Mouse (Mus musculus) WW6 (cell line): ENCODE measurements around the gene Nlgn2.
A peak's percentile ranks its signal among the peaks of the same experiment; 100 is the strongest.

Experiments
- DNase-seq: peaks from one replicate; pipeline ENCODE4 v3.0.0-alpha.2; 2013; ENCODE audit warnings: low read depth, low spot score

Nlgn2 gene

DNA sequence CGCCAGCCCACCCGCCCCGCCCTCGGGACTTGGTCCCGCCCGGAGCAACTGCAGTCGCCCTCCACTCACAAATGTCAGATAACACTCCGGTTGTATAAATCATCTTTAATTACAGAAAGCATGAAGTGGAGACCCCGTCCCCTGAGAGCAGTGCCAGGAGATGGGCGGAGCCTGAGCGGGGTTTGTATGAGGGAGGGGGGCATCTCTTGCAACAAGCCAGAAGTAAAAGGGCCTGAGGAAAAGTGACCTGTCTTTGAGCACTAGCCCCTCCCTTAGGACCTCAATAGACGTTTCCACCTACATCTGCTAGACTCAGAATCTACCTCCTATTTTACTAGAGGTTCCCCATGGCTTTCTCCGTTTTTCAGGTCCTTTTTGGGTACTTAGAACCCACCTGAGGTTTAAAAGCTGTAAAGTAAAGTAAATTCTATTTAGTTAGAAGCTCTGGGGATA is 41.6 kb downstream of the Nlgn2 start:
- no peak for DNase-seq

GRCm38 (mm10) chr11:69795168-69795982 is 42.2 kb downstream of the Nlgn2 start, which contains the start of gene Chrnb1:
TSS of gene Chrnb1 (minus strand) at chr11:69795943.
- peak; percentile 94 for DNase-seq

DNA sequence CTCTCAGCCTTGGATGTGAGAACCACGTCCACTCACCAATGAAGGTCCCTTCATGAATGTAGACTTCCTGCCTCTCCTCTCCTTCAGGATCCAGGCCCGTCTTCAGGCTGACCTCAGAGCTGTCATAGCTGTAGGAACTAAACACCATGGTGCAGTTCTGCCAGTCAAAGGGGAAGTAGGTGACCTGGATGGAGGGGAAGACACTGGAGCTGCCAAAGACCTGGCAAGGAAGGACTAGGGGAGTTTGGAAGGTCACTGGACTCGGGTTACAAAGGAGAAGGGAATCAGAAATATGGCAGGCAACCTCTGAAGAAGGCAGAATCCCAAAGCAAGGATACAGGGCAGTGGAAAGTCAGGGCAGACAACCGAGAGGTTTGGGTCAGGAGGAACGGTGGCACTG is 44.2 kb downstream of the Nlgn2 start:
- DNase-seq: no peak

DNA sequence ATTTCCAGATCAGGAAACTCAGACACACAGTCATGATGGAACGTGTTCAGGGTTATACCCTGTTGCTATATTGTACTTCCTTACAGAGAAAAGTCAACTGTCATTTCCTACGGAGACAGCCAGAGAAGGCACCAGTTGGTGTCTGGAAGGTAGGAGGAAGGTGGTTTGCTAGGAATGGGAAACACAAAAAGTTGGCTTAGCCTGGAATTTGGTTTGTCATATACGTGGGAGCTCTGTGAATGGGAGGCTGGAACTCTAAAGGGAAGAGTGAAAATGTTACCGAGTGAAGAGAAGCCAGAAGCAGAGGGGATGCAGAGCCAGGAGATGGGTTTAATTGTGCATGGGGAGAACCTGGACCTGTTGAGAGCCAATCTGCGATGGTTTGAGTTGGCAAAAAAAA is 46.2 kb downstream of the Nlgn2 start:
- no peak for DNase-seq

GRCm38 (mm10) chr11:69789431-69789830 is 48.2 kb downstream of the Nlgn2 start:
- DNase-seq: no peak

GRCm38 (mm10) chr11:69787306-69787705 is 50.3 kb downstream of the Nlgn2 start:
- DNase-seq: no peak

- no peak for DNase-seq
These were observed 52.8 kb downstream of the Nlgn2 start for GRCm38 (mm10) chr11:69784793-69785272.

- DNase-seq: no peak
These were observed 55.8 kb downstream of the Nlgn2 start for GRCm38 (mm10) chr11:69781828-69782227.

DNA sequence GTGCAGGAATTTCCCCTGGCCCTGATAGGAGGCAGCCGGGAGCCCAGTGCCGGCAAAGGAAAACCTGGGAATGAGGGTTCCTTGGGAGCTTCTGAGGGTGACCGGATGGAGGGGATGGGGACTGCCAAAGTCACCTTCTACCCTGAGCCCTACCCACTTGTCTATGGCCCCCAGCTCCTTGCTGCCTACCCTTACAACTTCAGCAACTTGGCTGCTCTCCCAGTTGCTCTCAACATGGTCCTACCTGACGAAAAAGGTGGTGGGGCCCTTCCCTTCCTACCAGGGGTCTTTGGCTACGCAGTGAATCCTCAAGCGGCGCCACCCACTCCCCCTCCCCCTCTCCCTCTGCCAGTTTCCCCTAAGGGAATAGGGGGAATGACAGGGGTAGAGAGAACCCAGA is 58.6 kb downstream of the Nlgn2 start:
- DNase-seq: no peak

DNA sequence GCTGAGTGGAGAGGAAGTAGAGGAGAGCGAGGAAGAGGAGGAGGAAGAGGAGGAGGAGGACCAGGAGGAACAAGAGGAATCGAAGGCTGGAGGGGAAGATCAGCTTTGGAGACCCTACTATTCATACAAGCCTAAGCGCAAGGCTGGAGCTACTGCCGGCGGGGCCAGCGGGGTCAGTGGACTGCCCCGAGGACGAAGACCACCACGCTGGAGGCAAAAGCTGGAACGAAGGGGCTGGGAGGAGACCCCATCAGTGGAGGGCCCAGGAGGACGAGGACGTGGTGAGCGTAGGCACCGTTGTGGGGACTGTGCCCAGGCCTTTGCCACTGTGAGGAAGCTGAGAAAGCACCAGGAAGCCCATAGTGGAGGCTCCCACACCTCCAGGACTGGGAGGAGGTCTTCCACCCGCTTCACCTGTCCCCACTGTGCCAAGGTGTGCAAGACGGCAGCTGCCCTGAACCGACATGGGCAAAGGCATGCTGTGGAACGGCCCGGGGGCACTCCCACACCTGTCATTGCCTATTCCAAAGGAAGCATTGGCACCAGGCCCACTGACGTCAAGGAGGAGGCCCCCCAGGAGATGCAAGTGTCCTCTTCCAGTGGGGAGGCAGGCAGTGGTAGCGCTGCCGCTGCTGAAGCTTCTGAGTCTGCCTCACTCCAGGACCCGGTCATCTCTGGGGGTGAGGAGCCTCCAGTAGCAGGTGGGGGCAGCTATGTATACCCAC is 59.2 kb downstream of the Nlgn2 start:
- no peak for DNase-seq

DNA sequence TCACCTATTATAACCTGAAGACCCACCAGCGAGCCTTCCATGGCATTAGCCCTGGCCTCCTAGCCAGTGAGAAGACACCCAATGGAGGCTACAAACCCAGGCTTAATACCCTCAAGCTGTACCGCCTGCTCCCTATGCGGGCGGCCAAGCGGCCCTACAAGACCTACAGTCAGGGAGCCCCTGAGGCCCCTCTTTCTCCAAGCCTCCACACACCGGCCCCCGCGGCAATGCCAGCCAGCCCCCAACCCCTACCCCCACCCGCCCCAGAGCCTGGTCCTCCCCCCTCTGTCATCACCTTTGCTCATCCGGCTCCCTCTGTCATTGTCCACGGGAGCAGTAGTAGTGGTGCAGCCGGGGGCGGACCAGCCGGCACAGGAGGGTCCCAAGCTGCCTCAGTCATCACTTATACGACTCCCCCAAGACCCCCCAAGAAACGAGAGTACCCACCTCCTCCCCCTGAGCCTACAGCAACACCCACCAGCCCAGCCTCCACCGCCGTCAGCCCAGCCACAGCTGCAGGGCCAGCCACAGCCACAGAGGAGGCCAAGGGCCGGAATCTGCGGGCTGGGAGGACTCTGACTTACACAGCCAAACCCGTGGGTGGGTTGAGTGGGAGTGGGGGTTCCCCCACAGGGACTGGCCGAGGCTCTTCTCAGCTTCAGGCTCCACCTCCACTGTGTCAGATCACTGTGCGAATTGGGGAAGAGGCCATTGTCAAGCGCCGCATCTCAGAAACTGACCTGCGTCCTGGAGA is 59.9 kb downstream of the Nlgn2 start:
- DNase-seq: no peak

GRCm38 (mm10) chr11:69776488-69776887 is 61.1 kb downstream of the Nlgn2 start:
- DNase-seq: no peak

GRCm38 (mm10) chr11:69775716-69776115 is 61.9 kb downstream of the Nlgn2 start:
- DNase-seq: no peak

DNA sequence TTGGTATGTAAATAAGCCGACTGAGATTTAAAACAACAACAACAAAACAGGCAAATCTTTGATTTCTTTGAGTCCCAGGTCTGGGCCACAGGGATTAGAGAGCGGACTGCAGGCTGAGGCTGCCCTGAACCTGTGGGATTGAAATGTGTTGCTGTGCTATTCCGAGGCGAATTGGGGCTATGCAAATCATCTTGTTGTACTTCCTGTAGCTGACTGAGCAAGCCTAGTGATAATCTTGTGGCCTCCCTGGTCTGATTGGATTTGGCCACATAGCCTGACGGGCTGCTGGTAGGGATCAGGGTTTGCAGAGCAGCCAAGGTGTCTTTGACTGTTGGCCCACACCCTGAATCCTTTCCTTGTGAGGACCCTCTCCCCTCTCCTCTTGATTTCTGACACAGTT is 62.6 kb downstream of the Nlgn2 start:
- no peak for DNase-seq
